Mouse (Mus musculus) MEL (cell line): Measurements from ENCODE around the gene Wdr90.

Source experiments
- CTCF ChIP-seq, 3 experiments: IDR thresholded peaks in 2 of 3; conservative IDR thresholded peaks in 1 of 3; 2 replicates each; pipeline ENCODE4 v1.5.1; 2011 to 2012; ENCODE audit warnings: low read length in 3 of 3, low read depth in 2 of 3, mild to moderate bottlenecking in 2 of 3, improper control_type of control experiment in 1 of 3, inconsistent platforms in 1 of 3, mixed read lengths in 1 of 3, moderate library complexity in 1 of 3; ENCODE audit not compliant: control insufficient read depth in 1 of 3, insufficient read depth in 1 of 3, poor library complexity in 1 of 3, severe bottlenecking in 1 of 3
- MEF2A ChIP-seq: IDR thresholded peaks from 2 replicates; pipeline ENCODE4 v1.6.1; 2014; ENCODE audit warnings: low read depth, mild to moderate bottlenecking, inconsistent platforms, low read length, improper control_type of control experiment; ENCODE audit not compliant: poor library complexity, insufficient replicate concordance, severe bottlenecking; ENCODE audit errors: extremely low read depth
- NELFE ChIP-seq: IDR thresholded peaks from 2 replicates; pipeline ENCODE4 v1.6.1; 2011; ENCODE audit warnings: low read depth, low read length, improper control_type of control experiment
- POLR2A ChIP-seq, 2 experiments: IDR thresholded peaks; 2 replicates each; pipeline ENCODE4 v1.6.1; 2011 to 2012; ENCODE audit warnings: low read length in 2 of 2, mild to moderate bottlenecking in 2 of 2, control low read depth in 1 of 2, improper control_type of control experiment in 1 of 2, low read depth in 1 of 2, moderate library complexity in 1 of 2; ENCODE audit not compliant: control insufficient read depth in 1 of 2, insufficient read depth in 1 of 2, poor library complexity in 1 of 2
- POLR2AphosphoS5 ChIP-seq: IDR thresholded peaks from 2 replicates; pipeline ENCODE4 v1.6.1; 2012; ENCODE audit warnings: low read depth, borderline replicate concordance, mild to moderate bottlenecking, inconsistent platforms, low read length, moderate library complexity, mixed read lengths
- SIN3A ChIP-seq: IDR thresholded peaks from 2 replicates; pipeline ENCODE4 v1.6.1; 2012; ENCODE audit warnings: low read length, improper control_type of control experiment, inconsistent platforms
- SMC3 ChIP-seq: IDR thresholded peaks from 2 replicates; pipeline ENCODE4 v1.6.1; 2011; ENCODE audit warnings: low read depth, low read length, improper control_type of control experiment
- TAL1 ChIP-seq: IDR thresholded peaks from 2 replicates; pipeline ENCODE4 v1.6.1; 2012; ENCODE audit warnings: mild to moderate bottlenecking, inconsistent platforms, low read length, moderate library complexity, mixed read lengths
- USF2 ChIP-seq, 2 experiments: IDR thresholded peaks; 2 replicates each; pipeline ENCODE4 v1.6.1; 2011 to 2012; ENCODE audit warnings: improper control_type of control experiment in 2 of 2, low read length in 2 of 2, borderline replicate concordance in 1 of 2, inconsistent platforms in 1 of 2, low read depth in 1 of 2, mild to moderate bottlenecking in 1 of 2; ENCODE audit not compliant: insufficient read depth in 1 of 2
- ZC3H11A ChIP-seq: IDR thresholded peaks from 2 replicates; pipeline ENCODE4 v1.6.1; 2012; ENCODE audit warnings: low read depth, mild to moderate bottlenecking, inconsistent platforms, low read length, improper control_type of control experiment
- ZNF384 ChIP-seq: IDR thresholded peaks from 2 replicates; pipeline ENCODE4 v1.6.1; 2012; ENCODE audit warnings: low read depth, mild to moderate bottlenecking, inconsistent platforms, low read length, improper control_type of control experiment

GRCm38 (mm10) chr17:25834595-25835222, 26.6 kb downstream of the Wdr90 start:
- TF ChIP-seq ZC3H11A (no peak), MEF2A (no peak), ZNF384 (no peak), POLR2A (IDR thresholded peaks at IDR 0.05; ENCODE audit: control insufficient read depth in 1 of 2, insufficient read depth in 1 of 2, low read depth in 1 of 2, low read length in 2 of 2, poor library complexity in 1 of 2) (no peak; a peak in 1 of 4 replicates), SMC3 (no peak), NELFE (no peak), SIN3A (no peak), CTCF (IDR thresholded peaks at IDR 0.05 in 2 of 3, conservative IDR thresholded peaks at IDR 0.05 in 1 of 3; ENCODE audit: control insufficient read depth in 1 of 3, insufficient read depth in 1 of 3, low read depth in 2 of 3, low read length in 3 of 3, poor library complexity in 1 of 3, severe bottlenecking in 1 of 3) (no peak), TAL1 (no peak), USF2 (IDR thresholded peaks at IDR 0.05; ENCODE audit: borderline replicate concordance in 1 of 2, insufficient read depth in 1 of 2, low read depth in 1 of 2, low read length in 2 of 2) (no peak), POLR2AphosphoS5 (no peak; the same call in 1 of the 2 replicates)
